Mouse (Mus musculus) C2C12 (cell line): ENCODE data around the gene Nav2. TPM values are rescaled to one million over a fixed set of nuclear protein-coding genes. Genes with fewer than 3 reads are reported as not detected.

Experiments
- H3K27me3 ChIP-seq: one replicate; pipeline ENCODE4 v1.6.1; 2011; ENCODE audit not compliant: control insufficient read depth, insufficient read depth, insufficient read length
- H3K36me3 ChIP-seq: one replicate; pipeline ENCODE4 v1.6.1; 2011; ENCODE audit not compliant: control insufficient read depth, insufficient read depth
- H3K4me3 ChIP-seq: one replicate; pipeline ENCODE4 v1.5.1; 2011; ENCODE audit warnings: mild to moderate bottlenecking, control low read depth; ENCODE audit not compliant: poor library complexity, insufficient read depth, severe bottlenecking
- H3K79me2 ChIP-seq: one replicate; pipeline ENCODE4 v1.6.1; 2011; ENCODE audit not compliant: control insufficient read depth, insufficient read depth
- H3K79me3 ChIP-seq: one replicate; pipeline ENCODE4 v1.6.1; 2011; ENCODE audit warnings: low read depth, control low read depth
- H3ac ChIP-seq: one replicate; pipeline ENCODE3; 2011; ENCODE audit warnings: low read depth; ENCODE audit not compliant: control insufficient read depth, insufficient read length
- CEBPB ChIP-seq: IDR thresholded peaks from one replicate; pipeline ENCODE4 v1.6.1; 2011; ENCODE audit warnings: low read depth, mild to moderate bottlenecking, control low read depth, moderate library complexity
- CTCF ChIP-seq: IDR thresholded peaks from one replicate; pipeline ENCODE4 v1.5.1; 2011; ENCODE audit not compliant: control insufficient read depth, insufficient read depth, insufficient read length
- FOSL1 ChIP-seq: IDR thresholded peaks from one replicate; pipeline ENCODE4 v1.8.0; 2011; ENCODE audit warnings: mild to moderate bottlenecking, low read length; ENCODE audit not compliant: poor library complexity, insufficient read depth, severe bottlenecking
- MAX ChIP-seq: IDR thresholded peaks from one replicate; pipeline ENCODE4 v1.6.1; 2011; ENCODE audit warnings: mild to moderate bottlenecking, control low read depth
- MYOD1 ChIP-seq: IDR thresholded peaks from one replicate; pipeline ENCODE4 v1.6.1; 2011; ENCODE audit warnings: low read depth; ENCODE audit not compliant: control insufficient read depth, insufficient read length
- MYOG ChIP-seq: IDR thresholded peaks from one replicate; pipeline ENCODE4 v1.6.1; 2011; ENCODE audit not compliant: control insufficient read depth, insufficient read length; ENCODE audit errors: extremely low read depth
- USF1 ChIP-seq: IDR thresholded peaks from one replicate; pipeline ENCODE4 v1.6.1; 2011; ENCODE audit warnings: low read depth, mild to moderate bottlenecking, control low read depth, moderate library complexity
- polyA plus RNA-seq: library from polyadenylated mRNA; unstranded; fragments of >200 nt; fragmentation: generic; extraction: Trizol; gene quantifications from one replicate; pipeline ENCODE4 v1.2.1, GENCODE M21; 2012; ENCODE audit warnings: missing spikeins

Nav2 gene
- polyA plus RNA-seq, 1 experiment = 4.7 TPM

- H3K79me3 ChIP-seq = peaks cover 56% of the 10 kb centered on the region
- no peak overlapping the region for H3ac ChIP-seq
- no peak for TF ChIP-seq CEBPB
- TF ChIP-seq MAX = no peak
- TF ChIP-seq MYOD1 = no peak
- TF ChIP-seq MYOG = no peak
- no peak for TF ChIP-seq USF1
- TF ChIP-seq CTCF = no peak
- no peak for TF ChIP-seq FOSL1
- H3K4me3 ChIP-seq = no peak overlapping the region
- H3K79me2 ChIP-seq = peaks cover 85% of the 10 kb centered on the region
- no peaks in the 10 kb centered on the region for H3K27me3 ChIP-seq
- H3K36me3 ChIP-seq = peaks cover 5% of the 10 kb centered on the region
Observed at GRCm38 (mm10) chr7:49251308-49251638, 342.8 kb downstream of the Nav2 start.

- H3K4me3 ChIP-seq = no peak overlapping the region
- H3K79me3 ChIP-seq = peaks cover 51% of the 10 kb centered on the region
- peaks cover 85% of the 10 kb centered on the region for H3K79me2 ChIP-seq
- no peaks in the 10 kb centered on the region for H3K27me3 ChIP-seq
- H3K36me3 ChIP-seq = peaks cover 5% of the 10 kb centered on the region
- TF ChIP-seq MAX (no peak), CTCF (no peak), CEBPB (no peak), MYOG (no peak), FOSL1 (no peak)
- peak overlapping the region; percentile 13 for H3ac ChIP-seq
Observed at GRCm38 (mm10) chr7:49252444-49252843, 343.9 kb downstream of the Nav2 start.

- Histone ChIP-seq H3K36me3 (peaks cover 5% of the 10 kb centered on the region), H3K79me3 (peaks cover 50% of the 10 kb centered on the region), H3ac (peak overlapping the region; percentile 13), H3K27me3 (no peaks in the 10 kb centered on the region), H3K4me3 (no peak overlapping the region), H3K79me2 (peaks cover 88% of the 10 kb centered on the region)
- TF ChIP-seq MYOD1 (no peak), USF1 (peak; percentile 70)
Observed at GRCm38 (mm10) chr7:49252902-49253301, 344.4 kb downstream of the Nav2 start.

DNA sequence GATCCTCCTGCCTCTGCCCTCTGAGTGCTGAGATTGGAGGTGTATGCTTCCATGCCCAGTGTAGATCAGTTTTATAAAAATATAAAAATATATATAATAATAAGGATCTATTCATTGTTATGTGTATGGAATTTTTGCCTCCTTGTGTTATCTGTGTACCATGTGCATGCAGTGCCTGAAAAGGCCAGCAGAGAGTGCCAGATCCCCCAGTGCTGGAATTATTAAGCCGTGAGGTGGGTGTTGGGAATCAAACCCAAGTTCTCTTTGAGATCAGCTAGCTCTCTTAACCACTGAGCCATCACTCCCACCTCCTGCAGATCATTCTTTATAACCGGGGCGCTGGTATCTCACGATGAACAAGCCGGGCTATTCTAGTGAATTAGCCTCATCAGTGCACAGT lies 346.5 kb downstream of the Nav2 start:
- Histone ChIP-seq H3K79me2 (peaks cover 82% of the 10 kb centered on the region), H3K4me3 (no peak overlapping the region), H3K27me3 (no peaks in the 10 kb centered on the region), H3K36me3 (peaks cover 5% of the 10 kb centered on the region), H3K79me3 (peaks cover 48% of the 10 kb centered on the region), H3ac (no peak overlapping the region)
- TF ChIP-seq CEBPB = no peak
- no peak for TF ChIP-seq FOSL1
- TF ChIP-seq USF1 = no peak
- no peak for TF ChIP-seq MAX
- no peak for TF ChIP-seq CTCF
- no peak for TF ChIP-seq MYOG
- no peak for TF ChIP-seq MYOD1

GRCm38 (mm10) chr7:49257234-49257906 lies 348.9 kb downstream of the Nav2 start:
- H3K27me3 ChIP-seq = no peaks in the 10 kb centered on the region
- TF ChIP-seq MAX (no peak), MYOD1 (no peak), CEBPB (no peak), MYOG (no peak), CTCF (no peak), FOSL1 (no peak), USF1 (no peak)
- H3K36me3 ChIP-seq = no peaks in the 10 kb centered on the region
- no peak overlapping the region for H3K4me3 ChIP-seq
- H3K79me2 ChIP-seq = peaks cover 72% of the 10 kb centered on the region
- H3K79me3 ChIP-seq = peaks cover 31% of the 10 kb centered on the region
- H3ac ChIP-seq = no peak overlapping the region

GRCm38 (mm10) chr7:49258088-49258487 lies 349.6 kb downstream of the Nav2 start:
- Histone ChIP-seq H3K79me2 (peaks cover 65% of the 10 kb centered on the region), H3K36me3 (no peaks in the 10 kb centered on the region), H3K79me3 (peaks cover 30% of the 10 kb centered on the region), H3K27me3 (no peaks in the 10 kb centered on the region), H3ac (no peak overlapping the region), H3K4me3 (no peak overlapping the region)
- no peak for TF ChIP-seq MYOG
- no peak for TF ChIP-seq USF1
- no peak for TF ChIP-seq FOSL1
- TF ChIP-seq CEBPB = no peak
- no peak for TF ChIP-seq MYOD1
- no peak for TF ChIP-seq CTCF
- TF ChIP-seq MAX = no peak
